Mouse (Mus musculus): Measurements from ENCODE around the gene 2410137M14Rik.
"Not testable (repeated sequence)": the region's sequence is repeated elsewhere in the genome, so short reads cannot be mapped to it uniquely, and the experiment has no call there.

2410137M14Rik gene

GRCm38 (mm10) chr17:36993770-36994325 lies 12.8 kb upstream of the 2410137M14Rik start:
- no peak for DNase-seq

GRCm38 (mm10) chr17:36992336-36993104 lies 11.5 kb upstream of the 2410137M14Rik start:
- no peak for DNase-seq

GRCm38 (mm10) chr17:36990630-36991029 lies 9.6 kb upstream of the 2410137M14Rik start:
- DNase-seq: not testable (repeated sequence)

- no peak for DNase-seq
These were observed 8.4 kb upstream of the 2410137M14Rik start, which contains the start of gene H2-M5 for GRCm38 (mm10) chr17:36989437-36989836. TSS of gene H2-M5 (minus strand) at chr17:36989537.

GRCm38 (mm10) chr17:36988475-36988874 lies 7.4 kb upstream of the 2410137M14Rik start:
- DNase-seq: no peak

GRCm38 (mm10) chr17:36982253-36983155 lies 1.5 kb upstream of the 2410137M14Rik start:
- no peak for DNase-seq

- DNase-seq: no peak
These were observed 808 bp upstream of the 2410137M14Rik start for GRCm38 (mm10) chr17:36981845-36982244.

GRCm38 (mm10) chr17:36973271-36973787 lies 7.7 kb downstream of the 2410137M14Rik start:
- DNase-seq: no peak

- DNase-seq: no peak
These were observed 8.2 kb downstream of the 2410137M14Rik start for GRCm38 (mm10) chr17:36972791-36973190.

- no peak for DNase-seq
These were observed 9.7 kb downstream of the 2410137M14Rik start for GRCm38 (mm10) chr17:36971172-36971850.

GRCm38 (mm10) chr17:36970316-36970890 lies 10.6 kb downstream of the 2410137M14Rik start:
- no peak for DNase-seq

- no peak for DNase-seq
These were observed 14.2 kb downstream of the 2410137M14Rik start for GRCm38 (mm10) chr17:36966875-36967274.

GRCm38 (mm10) chr17:36961125-36961524 lies 19.9 kb downstream of the 2410137M14Rik start:
- DNase-seq: no peak

GRCm38 (mm10) chr17:36958884-36959283 lies 22.2 kb downstream of the 2410137M14Rik start:
- peak; percentile 38 for DNase-seq

GRCm38 (mm10) chr17:36957999-36958743 lies 22.9 kb downstream of the 2410137M14Rik start, which contains the start of the genes Znrd1 and Znrd1as:
TSS of gene Znrd1 (minus strand) at chr17:36958559.
TSS of gene Znrd1as (plus strand) at chr17:36958592.
- DNase-seq: peak; percentile 94

GRCm38 (mm10) chr17:36953062-36953461 lies 28.0 kb downstream of the 2410137M14Rik start:
- DNase-seq: no peak

GRCm38 (mm10) chr17:36952631-36953030 lies 28.4 kb downstream of the 2410137M14Rik start:
- peak; percentile 63 for DNase-seq

- peak; percentile 98 for DNase-seq
These were observed 29.8 kb downstream of the 2410137M14Rik start, which contains the start of gene Ppp1r11 for GRCm38 (mm10) chr17:36950981-36951947. TSS of gene Ppp1r11 (minus strand) at chr17:36951741.

- DNase-seq: peak; percentile 50
These were observed 31.8 kb downstream of the 2410137M14Rik start for GRCm38 (mm10) chr17:36949265-36949664.

GRCm38 (mm10) chr17:36948286-36948685 lies 32.8 kb downstream of the 2410137M14Rik start:
- DNase-seq: peak; percentile 36

Measured in cerebellum, adult 9-10 months (tissue).